Mouse (Mus musculus): Measurements from ENCODE around the gene H2-T22. TPM values are rescaled to one million over a fixed set of nuclear protein-coding genes. Genes with fewer than 3 reads are reported as not detected.
"Not testable (repeated sequence)": the region's sequence is repeated elsewhere in the genome, so short reads cannot be mapped to it uniquely, and the experiment has no call there.

The H2-T22 gene
- 5.9 and 8.9 TPM in 2 replicates for polyA plus RNA-seq (2014; fragmentation: Nextera tagmentation; extraction: Ambion mirVana)

DNA sequence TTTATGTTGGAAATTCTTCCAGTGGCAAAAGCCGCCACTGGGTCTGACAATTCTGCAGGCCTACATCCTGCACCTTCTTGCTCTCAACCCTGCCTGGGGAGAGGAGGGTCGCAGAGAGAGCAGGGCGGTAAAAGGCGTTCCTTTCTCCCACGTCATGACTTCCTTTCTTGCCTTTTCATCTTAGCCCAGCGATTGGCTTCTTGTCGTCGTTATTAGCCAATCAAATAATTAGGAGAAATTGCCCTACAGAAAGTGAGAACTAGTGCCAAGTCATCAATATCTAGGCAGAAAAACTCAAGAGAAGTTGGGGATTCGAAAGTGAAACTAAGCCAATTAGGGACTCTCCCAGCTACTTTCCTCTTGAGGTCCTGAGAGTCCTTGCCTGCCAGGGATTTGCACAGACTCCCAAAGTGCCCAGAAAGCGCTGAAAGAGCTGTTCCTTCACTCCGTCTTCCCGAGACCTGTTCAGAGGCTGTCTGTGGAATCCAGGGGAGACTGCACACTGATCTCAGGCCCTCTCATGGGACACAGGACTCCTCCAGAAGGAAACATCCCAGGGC is at the start of gene H2-T22, which contains the start of gene Gm6034:
Gene H2-T22, minus strand, starts transcription at position 138 of the 560 bp plus-strand sequence.
Gene Gm6034, plus strand, starts transcription at position 352 of the 560 bp plus-strand sequence.
- under 1% methylated on average over 12 of the region's 12 CpGs for WGBS
- ATAC-seq (ENCODE audit: low read depth): peak; percentile 97

DNA sequence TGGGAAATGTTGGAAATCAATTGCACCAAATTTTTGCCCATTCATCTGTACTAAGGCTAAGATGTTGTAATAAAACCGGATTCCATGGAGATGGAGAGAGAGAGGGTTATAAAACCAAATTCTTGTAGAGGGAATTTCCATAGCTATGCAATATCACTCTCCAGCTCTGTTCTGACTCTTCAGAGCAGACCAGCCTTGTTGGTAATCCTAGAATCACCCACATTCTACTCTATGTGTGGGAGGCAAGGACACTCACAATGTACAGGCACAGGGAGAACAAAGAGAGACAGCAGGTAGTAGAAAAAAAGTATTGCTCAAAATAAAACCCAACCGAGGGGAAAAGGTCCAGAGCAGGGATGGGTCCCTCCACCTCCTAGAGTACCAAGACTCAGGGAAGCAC is 49.4 kb upstream of the H2-T22 start:
- no CpG with 5 or more reads among the region's 2 CpGs for WGBS
- not testable (repeated sequence) for H3K27me3 ChIP-seq (ENCODE audit: control insufficient read depth, insufficient read depth, low read length); H3K36me3 ChIP-seq (ENCODE audit: control insufficient read depth, insufficient read depth, low read length); ATAC-seq (ENCODE audit: low read depth); H3K4me3 ChIP-seq (ENCODE audit: low read depth, low read length); H3K9me3 ChIP-seq (ENCODE audit: control insufficient read depth, low read length); H3K9ac ChIP-seq (replicated peaks; ENCODE audit: low read depth, low read length); H3K27ac ChIP-seq (ENCODE audit: low read depth, low read length); H3K4me2 ChIP-seq (ENCODE audit: low read depth, low read length); H3K4me1 ChIP-seq (ENCODE audit: control insufficient read depth, insufficient read depth, low read length)

More for the DNA sequence above, at the start of gene H2-T22, which contains the start of gene Gm6034:
- not testable (repeated sequence) for H3K4me1 ChIP-seq (ENCODE audit: control insufficient read depth, insufficient read depth, low read length); H3K9ac ChIP-seq (replicated peaks; ENCODE audit: low read depth, low read length); H3K27ac ChIP-seq (ENCODE audit: low read depth, low read length); H3K36me3 ChIP-seq (ENCODE audit: control insufficient read depth, insufficient read depth, low read length); H3K9me3 ChIP-seq (ENCODE audit: control insufficient read depth, low read length); H3K27me3 ChIP-seq (ENCODE audit: control insufficient read depth, insufficient read depth, low read length)
- peak within 1 kb of the TSS; percentile 29 for H3K4me3 ChIP-seq (ENCODE audit: low read depth, low read length)
- peak within 1 kb of the TSS; percentile 64 for H3K4me2 ChIP-seq (ENCODE audit: low read depth, low read length)

DNA sequence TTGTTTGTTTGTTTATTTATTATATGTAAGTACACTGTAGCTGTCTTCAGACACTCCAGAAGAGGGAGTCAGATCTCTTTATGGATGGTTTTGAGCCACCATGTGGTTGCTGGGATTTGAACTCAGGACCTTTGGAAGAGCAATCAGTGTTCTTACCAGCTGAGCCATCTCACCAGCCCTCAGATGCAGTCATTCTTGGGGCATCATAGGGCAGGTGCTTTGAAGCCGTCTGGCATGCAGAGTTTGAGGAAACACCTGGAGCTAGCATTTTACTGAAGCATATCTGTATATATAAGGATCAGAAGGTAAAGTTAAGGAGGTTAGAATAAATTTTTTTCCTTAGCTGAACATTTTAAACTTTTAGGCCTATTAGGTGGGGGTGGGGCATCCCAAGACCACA is 43.4 kb upstream of the H2-T22 start:
- H3K4me2 ChIP-seq (ENCODE audit: low read depth, low read length); H3K9me3 ChIP-seq (ENCODE audit: control insufficient read depth, low read length); H3K4me1 ChIP-seq (ENCODE audit: control insufficient read depth, insufficient read depth, low read length); H3K36me3 ChIP-seq (ENCODE audit: control insufficient read depth, insufficient read depth, low read length); H3K4me3 ChIP-seq (ENCODE audit: low read depth, low read length); H3K9ac ChIP-seq (replicated peaks; ENCODE audit: low read depth, low read length); ATAC-seq (ENCODE audit: low read depth); H3K27ac ChIP-seq (ENCODE audit: low read depth, low read length); H3K27me3 ChIP-seq (ENCODE audit: control insufficient read depth, insufficient read depth, low read length): not testable (repeated sequence)
- WGBS: 74% methylated on average over 1 of the region's 1 CpGs

DNA sequence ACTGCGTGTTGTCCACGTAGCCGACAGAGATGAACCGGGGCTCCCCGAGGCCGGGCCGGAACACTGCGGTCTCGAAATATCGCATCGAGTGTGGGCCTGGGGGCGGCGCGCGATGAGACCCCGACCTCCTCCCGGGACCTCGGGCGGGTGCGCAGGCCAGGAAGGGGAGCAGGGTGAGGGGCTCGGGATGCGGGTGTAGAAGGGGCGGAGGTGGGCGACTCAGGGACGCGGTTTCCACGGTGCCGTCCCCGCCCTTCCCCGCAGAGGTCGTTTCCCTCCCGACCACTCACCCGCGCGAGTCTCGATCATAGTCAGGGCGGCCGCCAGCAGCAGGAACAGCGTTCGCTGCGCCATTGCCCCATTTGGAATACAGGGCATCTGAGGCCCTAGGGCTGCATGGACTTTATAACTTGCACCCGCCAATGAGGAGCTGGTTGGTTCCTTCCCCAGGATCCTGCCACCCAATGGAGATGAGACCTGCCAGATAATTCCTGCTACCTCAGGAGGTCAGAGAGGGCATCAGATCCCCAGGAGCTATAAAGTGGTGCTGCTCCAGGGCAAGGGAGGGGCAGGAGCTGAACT is 41.4 kb upstream of the H2-T22 start:
- Histone ChIP-seq H3K27ac (ENCODE audit: low read depth, low read length) (no peak overlapping the region), H3K4me2 (ENCODE audit: low read depth, low read length) (peak overlapping the region; percentile 98), H3K9me3 (ENCODE audit: control insufficient read depth, low read length) (no peaks in the 10 kb centered on the region), H3K9ac (replicated peaks; ENCODE audit: low read depth, low read length) (peak overlapping the region; percentile 55), H3K4me1 (ENCODE audit: control insufficient read depth, insufficient read depth, low read length) (peaks cover 3% of the 10 kb centered on the region; the same call in 1 of the 2 replicates), H3K36me3 (ENCODE audit: control insufficient read depth, insufficient read depth, low read length) (no peaks in the 10 kb centered on the region), H3K27me3 (ENCODE audit: control insufficient read depth, insufficient read depth, low read length) (peaks cover 2% of the 10 kb centered on the region; the same call in 1 of the 2 replicates), H3K4me3 (ENCODE audit: low read depth, low read length) (peak overlapping the region; percentile 45)
- ATAC-seq (ENCODE audit: low read depth): no peak; the same call in none of the 2 replicates
- under 1% methylated on average over 41 of the region's 42 CpGs for WGBS

DNA sequence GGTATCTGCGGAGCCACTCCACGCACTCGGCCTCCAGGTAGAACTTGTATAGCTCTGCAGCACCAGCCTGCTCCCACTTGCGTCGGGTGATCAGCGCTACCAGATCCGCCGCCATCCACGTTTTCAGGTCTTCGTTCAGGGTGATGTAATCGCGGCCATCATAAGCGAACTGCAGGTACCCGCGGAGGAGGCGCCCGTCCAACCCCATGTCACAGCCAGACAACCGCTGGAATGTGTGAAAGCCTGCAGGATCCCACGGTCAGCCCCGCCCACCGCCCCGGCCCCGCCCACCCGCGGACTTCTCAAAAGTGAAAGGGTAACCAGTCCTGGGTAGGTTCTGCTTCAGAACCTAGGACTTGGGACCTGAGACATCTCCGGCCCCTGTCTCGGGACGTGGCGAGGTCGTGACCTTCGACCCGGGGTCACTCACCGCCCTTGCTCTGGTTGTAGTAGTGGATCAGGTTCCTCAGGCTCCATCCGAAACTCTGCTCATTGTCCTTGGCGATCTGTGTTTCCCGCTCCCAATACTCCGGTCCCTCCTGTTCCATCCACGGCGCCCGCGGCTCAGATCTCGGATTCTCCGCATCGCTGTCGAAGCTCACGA is 40.8 kb upstream of the H2-T22 start:
- WGBS: under 1% methylated on average over 46 of the region's 46 CpGs
- H3K4me2 ChIP-seq (ENCODE audit: low read depth, low read length): peak overlapping the region; percentile 98
- H3K9ac ChIP-seq (replicated peaks; ENCODE audit: low read depth, low read length): peak overlapping the region; percentile 55
- H3K27me3 ChIP-seq (ENCODE audit: control insufficient read depth, insufficient read depth, low read length): peaks cover 2% of the 10 kb centered on the region; the same call in 1 of the 2 replicates
- H3K4me1 ChIP-seq (ENCODE audit: control insufficient read depth, insufficient read depth, low read length): peaks cover 3% of the 10 kb centered on the region; the same call in 1 of the 2 replicates
- ATAC-seq (ENCODE audit: low read depth): peak; percentile 80
- H3K4me3 ChIP-seq (ENCODE audit: low read depth, low read length): peak overlapping the region; percentile 45
- no peak overlapping the region for H3K27ac ChIP-seq (ENCODE audit: low read depth, low read length)
- no peaks in the 10 kb centered on the region for H3K36me3 ChIP-seq (ENCODE audit: control insufficient read depth, insufficient read depth, low read length)
- no peaks in the 10 kb centered on the region for H3K9me3 ChIP-seq (ENCODE audit: control insufficient read depth, low read length)

DNA sequence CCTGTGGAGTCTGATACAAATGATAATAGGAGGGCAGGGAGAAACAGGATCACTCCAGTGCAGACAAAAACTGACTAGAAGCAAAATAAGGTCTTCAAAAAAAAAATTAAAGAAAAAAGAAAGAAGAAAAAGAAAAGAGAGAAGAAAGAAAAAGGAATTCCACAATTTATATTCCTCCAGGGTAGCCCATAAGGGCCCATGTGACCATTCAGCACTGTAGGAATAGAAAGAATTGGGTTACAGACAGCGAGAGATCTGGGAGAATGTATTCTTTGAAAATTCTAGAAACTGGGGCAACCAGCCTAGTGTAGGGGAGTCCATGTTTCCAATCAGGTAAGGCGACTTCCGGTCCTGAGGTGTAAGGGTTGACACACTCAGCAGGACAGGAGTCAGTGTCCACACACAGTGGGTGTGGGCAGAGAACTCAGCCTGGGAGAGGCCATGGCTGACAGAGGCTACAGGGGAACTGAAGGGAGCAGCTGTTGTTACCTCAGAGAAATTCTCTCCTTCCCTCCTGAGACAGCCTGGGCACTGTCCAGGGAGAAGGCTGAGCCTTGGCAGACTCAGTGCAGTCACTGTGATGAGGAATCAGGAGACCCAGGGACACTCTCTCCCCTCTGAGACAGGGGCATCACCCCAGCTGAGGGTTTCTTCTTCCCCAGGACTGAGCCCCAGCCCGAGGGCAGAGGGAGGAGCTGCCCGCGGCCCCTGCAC is 40.1 kb upstream of the H2-T22 start:
- WGBS: 69% methylated on average over 3 of the region's 6 CpGs
- Histone ChIP-seq H3K4me2 (ENCODE audit: low read depth, low read length) (peak overlapping the region; percentile 98), H3K4me3 (ENCODE audit: low read depth, low read length) (peak overlapping the region; percentile 45), H3K9ac (replicated peaks; ENCODE audit: low read depth, low read length) (peak overlapping the region; percentile 55)
- not testable (repeated sequence) for H3K27me3 ChIP-seq (ENCODE audit: control insufficient read depth, insufficient read depth, low read length); H3K4me1 ChIP-seq (ENCODE audit: control insufficient read depth, insufficient read depth, low read length); H3K27ac ChIP-seq (ENCODE audit: low read depth, low read length); ATAC-seq (ENCODE audit: low read depth); H3K9me3 ChIP-seq (ENCODE audit: control insufficient read depth, low read length); H3K36me3 ChIP-seq (ENCODE audit: control insufficient read depth, insufficient read depth, low read length)

DNA sequence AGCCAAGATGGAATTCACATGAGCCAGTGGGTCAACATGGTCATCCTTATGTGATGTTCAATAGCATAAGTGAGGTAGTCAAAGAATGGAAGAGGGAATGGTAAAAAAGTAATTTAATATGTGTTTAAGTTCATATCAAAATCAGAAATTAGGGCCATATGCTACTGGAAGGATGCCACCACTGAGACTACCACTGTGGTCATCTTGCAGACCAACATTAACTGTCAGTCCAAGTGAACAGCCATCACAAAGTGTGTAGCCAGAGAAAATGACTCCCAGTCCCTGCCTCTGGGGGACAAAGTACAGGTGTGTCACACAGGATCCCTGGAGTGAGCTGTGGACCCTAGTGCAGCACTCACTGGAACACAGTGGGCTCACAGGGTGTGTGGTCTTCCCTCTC is 39.4 kb upstream of the H2-T22 start:
- ATAC-seq (ENCODE audit: low read depth); H3K4me3 ChIP-seq (ENCODE audit: low read depth, low read length); H3K27me3 ChIP-seq (ENCODE audit: control insufficient read depth, insufficient read depth, low read length); H3K27ac ChIP-seq (ENCODE audit: low read depth, low read length); H3K9me3 ChIP-seq (ENCODE audit: control insufficient read depth, low read length); H3K4me1 ChIP-seq (ENCODE audit: control insufficient read depth, insufficient read depth, low read length); H3K4me2 ChIP-seq (ENCODE audit: low read depth, low read length); H3K9ac ChIP-seq (replicated peaks; ENCODE audit: low read depth, low read length); H3K36me3 ChIP-seq (ENCODE audit: control insufficient read depth, insufficient read depth, low read length): not testable (repeated sequence)

DNA sequence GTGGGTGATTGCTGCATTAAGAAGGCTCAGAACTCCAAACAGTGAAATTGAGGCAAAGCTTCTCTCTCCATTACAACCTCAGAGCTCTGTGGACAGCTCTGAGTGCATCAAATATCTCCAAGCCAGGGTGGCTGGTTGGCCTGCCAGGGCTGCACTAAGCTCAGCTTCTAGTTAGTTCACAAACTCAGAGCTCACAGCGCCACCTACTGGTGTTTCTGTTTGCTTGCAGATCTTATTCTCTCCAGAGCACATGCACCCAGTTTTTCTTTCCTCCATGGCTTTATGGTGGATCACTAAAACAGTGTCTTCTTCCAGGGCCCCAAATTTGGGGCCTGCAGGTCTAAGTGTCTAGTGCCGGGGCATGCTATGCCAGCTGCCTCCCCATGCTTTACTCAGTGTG is 18.3 kb upstream of the H2-T22 start:
- H3K27ac ChIP-seq (ENCODE audit: low read depth, low read length): no peak overlapping the region
- WGBS: 19% methylated on average over 2 of the region's 2 CpGs
- no peaks in the 10 kb centered on the region for H3K9me3 ChIP-seq (ENCODE audit: control insufficient read depth, low read length)
- no peaks in the 10 kb centered on the region for H3K4me1 ChIP-seq (ENCODE audit: control insufficient read depth, insufficient read depth, low read length)
- no peak overlapping the region for H3K4me3 ChIP-seq (ENCODE audit: low read depth, low read length)
- H3K9ac ChIP-seq (replicated peaks; ENCODE audit: low read depth, low read length): no peak overlapping the region
- no peaks in the 10 kb centered on the region for H3K27me3 ChIP-seq (ENCODE audit: control insufficient read depth, insufficient read depth, low read length)
- ATAC-seq (ENCODE audit: low read depth): no peak
- H3K36me3 ChIP-seq (ENCODE audit: control insufficient read depth, insufficient read depth, low read length): no peaks in the 10 kb centered on the region
- H3K4me2 ChIP-seq (ENCODE audit: low read depth, low read length): no peak overlapping the region

DNA sequence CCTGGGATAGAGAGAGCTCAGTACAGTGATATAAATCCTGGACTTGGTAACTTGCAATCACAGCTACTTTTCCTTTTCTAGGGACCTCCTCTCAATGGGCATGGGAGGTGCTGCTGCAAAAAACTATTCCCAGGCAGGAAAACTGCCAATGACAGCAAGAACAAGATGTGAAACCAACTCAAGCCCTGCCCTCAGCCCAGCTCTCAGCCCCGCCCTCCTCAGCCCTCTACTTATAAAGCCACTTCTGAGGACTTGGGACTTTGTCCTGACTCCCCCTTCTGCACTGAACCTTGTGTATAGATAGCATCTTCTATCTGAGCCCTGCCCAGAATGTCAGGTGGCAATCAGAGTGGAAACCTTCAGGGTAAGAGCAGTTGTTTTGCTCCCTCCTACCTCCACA is 15.8 kb upstream of the H2-T22 start, which contains the start of gene Gm11127:
Gene Gm11127, minus strand, starts transcription at position 10 of the 400 bp plus-strand sequence.
- not testable (repeated sequence) for H3K4me1 ChIP-seq (ENCODE audit: control insufficient read depth, insufficient read depth, low read length); ATAC-seq (ENCODE audit: low read depth); H3K36me3 ChIP-seq (ENCODE audit: control insufficient read depth, insufficient read depth, low read length); H3K9me3 ChIP-seq (ENCODE audit: control insufficient read depth, low read length); H3K4me2 ChIP-seq (ENCODE audit: low read depth, low read length); H3K9ac ChIP-seq (replicated peaks; ENCODE audit: low read depth, low read length); H3K27me3 ChIP-seq (ENCODE audit: control insufficient read depth, insufficient read depth, low read length); H3K4me3 ChIP-seq (ENCODE audit: low read depth, low read length); H3K27ac ChIP-seq (ENCODE audit: low read depth, low read length)
- 65% methylated on average over 1 of the region's 1 CpGs for WGBS
